Mouse (Mus musculus) inflammation-experienced regulatory T-cells, adult 6 months (primary cell): ENCODE measurements around the gene 1700013F07Rik. TPM values are rescaled to one million over a fixed set of nuclear protein-coding genes. Genes with fewer than 3 reads are reported as not detected.

Experiments
- polyA plus RNA-seq, 3 experiments: library from polyadenylated mRNA; unstranded; fragments of 100-300 nt; shearing (Covaris generic); gene quantifications; one replicate each; pipeline ENCODE4 v1.2.1; 2017

The 1700013F07Rik gene
- polyA plus RNA-seq, 3 experiments from 2014 or later, result not detected

Other genes with a start within 250 kb of the 1700013F07Rik start
- gene Mybphl, start 169.2 kb upstream of the 1700013F07Rik start, polyA plus RNA-seq, result not detected
- 10 to 100 TPM in 1 of 3 experiments, 1 to 10 TPM in 2; 1.2 to 17.5 (median 4.1) TPM for gene Psrc1, start 150.3 kb upstream of the 1700013F07Rik start, polyA plus RNA-seq
- gene Celsr2, start 118.6 kb upstream of the 1700013F07Rik start, polyA plus RNA-seq, result under 1 TPM; 0.35 to 0.52 (median 0.37) TPM
- 100 to 1,000 TPM; 156 to 182 (median 163) TPM for gene Sars, start 88.9 kb upstream of the 1700013F07Rik start, polyA plus RNA-seq
- gene 5330417C22Rik, start 2.4 kb downstream of the 1700013F07Rik start, polyA plus RNA-seq, result 1 to 10 TPM; 1.4 to 2.6 (median 2.4) TPM
- 10 to 100 TPM; 28.1 to 34.8 (median 29.9) TPM for gene Tmem167b, start 28.3 kb downstream of the 1700013F07Rik start, polyA plus RNA-seq
- gene Taf13, start 37.5 kb downstream of the 1700013F07Rik start, polyA plus RNA-seq, result 10 to 100 TPM; 17.3 to 27.6 (median 26.4) TPM
- 1 to 10 TPM; 5.2 to 8.4 (median 8.2) TPM for gene Wdr47, start 57.1 kb downstream of the 1700013F07Rik start, polyA plus RNA-seq
- 10 to 100 TPM; 73.8 to 83.8 (median 74.3) TPM for gene Clcc1, start 119.8 kb downstream of the 1700013F07Rik start, polyA plus RNA-seq
- gene Gpsm2, start 188.2 kb downstream of the 1700013F07Rik start, polyA plus RNA-seq, result 10 to 100 TPM in 1 of 3 experiments, 1 to 10 TPM in 2; 2.0 to 11.4 (median 6.5) TPM
- not detected for gene Aknad1, start 205.5 kb downstream of the 1700013F07Rik start, polyA plus RNA-seq